Mouse (Mus musculus): Measurements from ENCODE around the gene Pik3r2. TPM values are rescaled to one million over a fixed set of nuclear protein-coding genes. Genes with fewer than 3 reads are reported as not detected.

Gene Pik3r2
- polyA plus RNA-seq, 1 experiment: 51.5 TPM

DNA sequence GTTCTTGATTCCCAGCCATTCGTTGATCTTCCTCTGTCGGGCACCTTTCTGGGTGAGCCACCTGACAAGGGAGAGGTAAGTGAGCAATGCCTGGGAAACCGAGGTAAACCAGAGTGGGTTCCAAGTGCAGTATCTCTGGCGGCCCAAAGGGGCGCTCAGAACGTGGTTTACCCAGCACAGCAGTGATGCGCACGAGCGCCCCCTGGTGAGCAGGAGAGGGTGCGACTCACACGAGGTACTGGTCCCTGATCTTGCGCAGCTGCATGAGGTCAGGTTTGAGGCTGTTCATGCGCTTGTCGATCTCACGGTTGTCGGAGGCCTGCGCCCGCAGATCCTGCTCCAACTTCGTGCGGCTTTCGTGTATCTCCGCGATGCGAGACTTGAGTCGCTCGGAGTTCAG, 7.2 kb downstream of the Pik3r2 start:
- Histone ChIP-seq H3K4me1 (peaks cover 81% of the 10 kb centered on the region), H3K36me3 (replicated peaks; ENCODE audit: low read length) (peaks cover 74% of the 10 kb centered on the region), H3K9me3 (no peaks in the 10 kb centered on the region), H3K27me3 (replicated peaks) (peaks cover 6% of the 10 kb centered on the region), H3K4me3 (replicated peaks) (peak overlapping the region; percentile 38)
- no peak for TF ChIP-seq GATA1 (IDR thresholded peaks at IDR 0.05; ENCODE audit: borderline replicate concordance, low read length)

DNA sequence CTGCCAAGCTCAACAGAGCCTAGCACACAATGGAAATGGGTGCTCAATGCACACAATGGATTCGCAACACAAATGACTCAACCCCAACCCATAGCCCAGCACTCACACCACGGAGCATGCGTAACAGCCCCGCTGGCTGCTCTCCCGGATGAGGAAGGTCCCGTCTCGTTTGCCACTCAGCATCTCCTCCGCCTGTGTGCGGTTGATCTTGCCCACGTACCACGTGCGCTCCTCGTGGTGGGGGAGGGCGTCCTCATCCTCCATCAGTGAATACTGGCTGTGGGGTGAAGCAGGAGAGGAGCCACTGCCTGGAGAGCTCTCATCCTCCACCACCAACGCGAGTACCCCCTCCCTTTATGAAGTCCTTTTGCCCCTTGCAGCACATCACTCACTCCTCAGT, 7.6 kb downstream of the Pik3r2 start:
- Histone ChIP-seq H3K36me3 (replicated peaks; ENCODE audit: low read length) (peaks cover 74% of the 10 kb centered on the region), H3K4me1 (peaks cover 80% of the 10 kb centered on the region)
- TF ChIP-seq GATA1 (IDR thresholded peaks at IDR 0.05; ENCODE audit: borderline replicate concordance, low read length) (no peak), FLI1 (IDR thresholded peaks at IDR 0.05; ENCODE audit: low read length) (no peak)

DNA sequence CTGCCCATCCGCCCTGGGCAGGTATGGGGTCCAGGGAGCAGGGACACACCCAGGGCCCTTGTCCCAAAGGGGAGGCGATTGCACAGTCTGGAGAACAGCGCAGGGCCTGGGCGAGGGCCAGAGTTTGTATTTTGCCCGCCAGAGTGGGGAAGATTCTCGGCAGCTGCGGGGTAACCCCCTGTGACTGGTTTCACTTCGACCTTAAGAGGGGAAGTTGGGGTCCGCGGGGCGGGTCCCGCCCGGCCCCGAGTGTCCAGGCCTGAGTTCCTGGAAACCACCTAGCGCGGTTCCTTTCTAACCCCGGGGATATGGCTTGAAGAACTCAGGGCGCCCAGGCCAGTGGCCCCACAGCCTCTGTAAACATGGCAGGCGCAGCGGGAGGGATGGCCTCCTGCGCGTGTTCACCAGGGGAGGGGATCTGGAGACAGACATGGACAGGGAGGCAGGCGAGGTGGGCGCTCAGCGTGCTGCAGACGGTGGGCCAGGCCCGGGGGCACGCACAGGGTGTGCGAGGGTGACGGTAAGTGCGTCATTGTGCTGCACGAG, 8.2 kb downstream of the Pik3r2 start:
- H3K4me3 ChIP-seq (replicated peaks): no peak overlapping the region
- peaks cover 6% of the 10 kb centered on the region for H3K27me3 ChIP-seq (replicated peaks)
- peaks cover 82% of the 10 kb centered on the region for H3K4me1 ChIP-seq
- H3K9me3 ChIP-seq: no peaks in the 10 kb centered on the region
- peaks cover 73% of the 10 kb centered on the region for H3K36me3 ChIP-seq (replicated peaks; ENCODE audit: low read length)
- TF ChIP-seq GATA1 (IDR thresholded peaks at IDR 0.05; ENCODE audit: borderline replicate concordance, low read length): no peak
- no peak for TF ChIP-seq FLI1 (IDR thresholded peaks at IDR 0.05; ENCODE audit: low read length)

More for the DNA sequence above, 7.6 kb downstream of the Pik3r2 start:
- Histone ChIP-seq H3K4me3 (replicated peaks) (peak overlapping the region; percentile 29), H3K9me3 (no peaks in the 10 kb centered on the region), H3K27me3 (replicated peaks) (peaks cover 6% of the 10 kb centered on the region)

DNA sequence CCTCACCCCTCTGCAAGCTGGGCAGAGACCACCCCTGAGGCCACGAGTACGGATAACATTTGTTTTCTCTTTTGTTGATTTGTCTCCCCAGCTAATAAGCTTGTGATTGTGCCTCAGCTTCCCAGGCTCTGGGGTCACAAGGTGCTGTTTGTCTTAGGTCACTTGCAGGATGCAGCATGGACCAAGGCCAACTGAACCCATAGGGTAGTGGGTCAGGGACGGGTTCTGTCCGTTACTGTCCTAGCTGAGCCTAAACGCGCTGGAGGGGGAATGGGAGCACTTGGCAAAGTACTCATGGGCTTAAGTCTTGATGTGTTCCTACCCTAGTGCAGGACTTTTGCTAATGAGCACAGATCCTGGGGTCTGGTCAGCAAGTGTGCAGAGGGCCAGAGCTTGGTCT, 9.0 kb downstream of the Pik3r2 start:
- H3K36me3 ChIP-seq (replicated peaks; ENCODE audit: low read length): peaks cover 65% of the 10 kb centered on the region
- no peak for TF ChIP-seq GATA1 (IDR thresholded peaks at IDR 0.05; ENCODE audit: borderline replicate concordance, low read length)
- no peak for TF ChIP-seq FLI1 (IDR thresholded peaks at IDR 0.05; ENCODE audit: low read length)
- peaks cover 6% of the 10 kb centered on the region for H3K27me3 ChIP-seq (replicated peaks)
- H3K4me1 ChIP-seq: peaks cover 84% of the 10 kb centered on the region
- H3K4me3 ChIP-seq (replicated peaks): no peak overlapping the region
- no peaks in the 10 kb centered on the region for H3K9me3 ChIP-seq

DNA sequence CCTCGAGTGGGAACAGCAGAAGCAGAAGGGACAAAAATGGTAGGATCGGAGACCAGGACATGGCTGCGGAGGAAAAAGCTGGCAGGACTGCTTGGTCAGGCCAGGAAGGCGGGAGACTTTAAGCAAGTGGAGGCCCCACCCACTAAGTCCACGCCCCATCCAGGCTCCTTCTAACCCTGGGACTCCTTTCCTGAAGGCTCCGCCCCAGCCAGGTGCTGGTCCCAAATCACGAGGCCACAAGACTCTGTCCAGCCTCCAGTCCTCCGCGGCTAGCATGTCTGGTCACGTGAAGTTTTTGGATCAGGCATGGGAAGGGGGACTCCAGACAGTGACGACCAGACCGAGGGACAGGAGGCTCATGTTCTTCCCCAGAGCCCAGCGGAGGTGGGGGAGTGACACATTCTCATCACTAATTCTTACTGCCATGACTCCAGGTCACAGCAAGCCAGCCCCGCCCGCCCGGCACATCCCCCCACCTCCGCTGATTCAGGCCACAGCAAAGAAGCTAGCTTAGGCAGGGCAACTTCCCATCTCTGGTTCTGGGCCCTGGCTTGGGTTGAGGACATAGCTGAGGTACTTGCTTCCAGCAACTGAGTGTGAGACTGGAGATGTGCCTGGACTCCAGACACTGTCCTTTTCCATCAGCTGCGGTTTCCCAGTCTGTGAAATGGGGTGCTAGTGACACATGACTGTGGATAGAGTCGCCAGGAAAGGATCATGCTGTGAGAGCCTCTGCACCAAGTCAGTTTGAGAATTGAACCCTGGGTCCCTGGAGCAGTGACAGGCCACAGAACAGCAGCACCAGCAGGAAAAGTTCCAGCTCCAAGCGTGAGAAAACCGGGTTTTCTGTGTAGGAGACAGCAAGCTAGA, 9.7 kb downstream of the Pik3r2 start:
- Histone ChIP-seq H3K9me3 (no peaks in the 10 kb centered on the region), H3K4me3 (replicated peaks) (peak overlapping the region; percentile 89), H3K27me3 (replicated peaks) (peaks cover 6% of the 10 kb centered on the region), H3K36me3 (replicated peaks; ENCODE audit: low read length) (peaks cover 59% of the 10 kb centered on the region), H3K4me1 (peaks cover 85% of the 10 kb centered on the region)
- no peak for TF ChIP-seq FLI1 (IDR thresholded peaks at IDR 0.05; ENCODE audit: low read length)
- TF ChIP-seq GATA1 (IDR thresholded peaks at IDR 0.05; ENCODE audit: borderline replicate concordance, low read length): no peak

DNA sequence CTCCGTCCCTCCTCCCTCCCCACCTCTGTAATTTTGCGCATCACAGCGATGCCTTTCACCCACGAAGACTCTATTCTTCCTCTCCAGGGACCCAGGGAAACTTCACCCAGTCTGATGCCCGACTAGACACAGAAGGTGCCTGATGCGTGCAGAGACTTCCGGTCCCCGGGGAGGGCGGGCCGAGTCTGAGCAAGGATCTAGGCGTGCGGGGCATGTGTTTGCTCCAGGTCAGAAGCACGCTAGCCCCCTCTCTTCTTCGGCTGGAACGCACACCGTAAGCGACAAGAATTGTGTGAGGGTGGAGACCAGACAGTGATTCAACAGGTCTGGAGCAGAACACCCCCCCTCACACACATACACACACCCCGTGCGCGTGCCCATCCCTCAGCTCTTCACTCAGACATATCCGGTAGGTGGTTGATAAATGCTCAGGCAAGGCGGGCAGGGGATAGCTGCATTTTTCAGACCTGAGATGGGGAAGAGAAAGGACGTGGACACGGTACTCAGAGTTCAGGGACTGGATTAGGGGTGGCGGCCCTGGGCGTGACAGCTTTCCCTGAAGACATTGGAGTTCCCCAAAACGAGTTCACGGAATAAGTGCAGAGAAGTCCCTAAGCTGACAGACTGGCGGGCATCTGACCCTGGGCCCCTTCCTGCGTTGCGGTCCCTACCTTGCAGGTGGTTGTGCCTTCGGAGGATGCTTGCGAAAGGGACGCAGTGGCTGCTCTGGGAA, 10.5 kb downstream of the Pik3r2 start:
- peak overlapping the region; percentile 89 for H3K4me3 ChIP-seq (replicated peaks)
- H3K9me3 ChIP-seq: no peaks in the 10 kb centered on the region
- peaks cover 51% of the 10 kb centered on the region for H3K36me3 ChIP-seq (replicated peaks; ENCODE audit: low read length)
- peaks cover 85% of the 10 kb centered on the region for H3K4me1 ChIP-seq
- no peak for TF ChIP-seq FLI1 (IDR thresholded peaks at IDR 0.05; ENCODE audit: low read length)
- no peak for TF ChIP-seq GATA1 (IDR thresholded peaks at IDR 0.05; ENCODE audit: borderline replicate concordance, low read length)
- peaks cover 3% of the 10 kb centered on the region for H3K27me3 ChIP-seq (replicated peaks)

DNA sequence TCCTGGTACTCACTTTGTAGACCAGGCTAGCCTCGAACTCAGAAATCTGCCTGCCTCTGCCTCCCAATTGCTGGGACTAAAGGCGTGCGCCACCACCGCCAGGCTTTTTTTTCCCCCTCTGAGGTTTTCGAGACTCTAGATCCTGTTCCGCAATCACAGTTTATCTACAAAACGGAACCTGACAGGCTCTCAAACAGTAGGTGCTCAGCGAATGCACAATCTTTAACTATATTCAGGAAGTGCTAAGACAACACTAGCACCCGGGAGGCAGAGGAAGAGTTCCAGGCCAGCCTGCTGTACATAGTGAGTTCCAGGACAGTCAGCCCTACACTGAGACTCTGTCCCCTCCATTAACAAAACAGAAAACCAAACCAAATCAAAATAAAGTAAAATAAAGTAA, 11.2 kb downstream of the Pik3r2 start:
- H3K4me3 ChIP-seq (replicated peaks): peak overlapping the region; percentile 56
- TF ChIP-seq GATA1 (IDR thresholded peaks at IDR 0.05; ENCODE audit: borderline replicate concordance, low read length): no peak
- H3K4me1 ChIP-seq: peaks cover 83% of the 10 kb centered on the region
- no peaks in the 10 kb centered on the region for H3K9me3 ChIP-seq
- peaks cover 44% of the 10 kb centered on the region for H3K36me3 ChIP-seq (replicated peaks; ENCODE audit: low read length)
- H3K27me3 ChIP-seq (replicated peaks): no peaks in the 10 kb centered on the region

DNA sequence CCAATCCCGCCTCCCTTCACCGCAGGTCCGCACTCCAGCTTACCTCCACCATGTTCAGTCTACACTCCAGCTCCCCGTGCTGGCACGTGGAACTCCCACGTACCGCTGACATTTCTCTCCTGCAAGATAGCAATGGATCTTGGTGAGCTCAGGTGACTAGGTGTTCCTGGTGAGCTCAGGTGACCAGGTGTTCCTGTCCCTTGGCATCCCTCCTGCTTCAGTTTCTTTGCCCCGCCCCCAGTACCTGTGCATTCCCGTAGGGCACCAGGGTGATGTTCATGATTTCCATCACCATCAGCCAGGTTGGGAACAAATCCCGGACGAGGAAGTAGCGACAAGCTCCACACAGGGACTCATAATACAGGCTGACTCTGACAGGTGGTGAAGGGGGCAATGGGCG, 11.8 kb downstream of the Pik3r2 start:
- Histone ChIP-seq H3K27me3 (replicated peaks) (no peaks in the 10 kb centered on the region), H3K4me3 (replicated peaks) (no peak overlapping the region), H3K9me3 (no peaks in the 10 kb centered on the region), H3K36me3 (replicated peaks; ENCODE audit: low read length) (peaks cover 38% of the 10 kb centered on the region), H3K4me1 (peaks cover 85% of the 10 kb centered on the region)
- TF ChIP-seq FLI1 (IDR thresholded peaks at IDR 0.05; ENCODE audit: low read length) (no peak), GATA1 (IDR thresholded peaks at IDR 0.05; ENCODE audit: borderline replicate concordance, low read length) (no peak)

DNA sequence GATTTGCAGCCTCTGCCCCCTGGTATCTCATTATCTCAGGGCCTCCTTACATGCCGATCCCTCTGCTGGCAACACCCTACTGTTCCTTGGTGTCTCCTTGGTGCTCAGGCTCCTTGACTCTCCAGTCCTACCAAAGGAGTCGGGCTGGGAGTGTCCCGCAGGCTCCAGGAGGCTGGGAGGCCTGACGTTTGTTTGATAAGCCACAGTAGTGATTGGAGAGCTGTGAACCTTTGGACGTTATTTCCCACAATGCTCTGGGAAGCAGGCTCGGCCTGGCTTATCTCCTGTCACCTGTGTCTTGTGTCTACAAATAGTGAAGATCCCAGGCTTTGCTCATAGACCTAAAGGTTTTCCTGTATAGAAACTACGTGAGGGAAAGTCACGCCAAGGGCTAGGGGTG, 12.5 kb downstream of the Pik3r2 start:
- peaks cover 37% of the 10 kb centered on the region for H3K36me3 ChIP-seq (replicated peaks; ENCODE audit: low read length)
- H3K27me3 ChIP-seq (replicated peaks): no peaks in the 10 kb centered on the region
- peaks cover 85% of the 10 kb centered on the region for H3K4me1 ChIP-seq
- no peaks in the 10 kb centered on the region for H3K9me3 ChIP-seq
- TF ChIP-seq GATA1 (IDR thresholded peaks at IDR 0.05; ENCODE audit: borderline replicate concordance, low read length): no peak
- H3K4me3 ChIP-seq (replicated peaks): no peak overlapping the region

DNA sequence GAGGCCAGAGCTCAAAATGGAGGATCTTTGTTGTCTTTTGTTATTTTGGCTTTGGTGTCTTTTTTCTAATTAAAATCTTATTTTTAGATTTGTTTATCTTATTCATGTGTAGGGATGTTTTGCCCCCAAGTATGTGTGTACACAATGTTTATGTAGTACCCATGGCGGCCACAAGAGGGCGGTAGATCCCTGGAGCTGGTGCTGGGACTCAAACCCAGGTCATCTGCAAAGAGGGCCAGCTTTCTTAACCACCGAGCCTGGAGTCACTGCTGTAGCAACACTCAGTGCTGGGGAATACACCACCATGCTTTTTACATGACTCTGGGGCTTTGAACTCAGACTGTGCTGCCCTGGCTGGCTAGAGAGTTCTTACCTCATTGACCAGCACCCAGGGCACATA, 13.2 kb downstream of the Pik3r2 start:
- H3K4me3 ChIP-seq (replicated peaks): no peak overlapping the region
- peaks cover 37% of the 10 kb centered on the region for H3K36me3 ChIP-seq (replicated peaks; ENCODE audit: low read length)
- TF ChIP-seq FLI1 (IDR thresholded peaks at IDR 0.05; ENCODE audit: low read length) (no peak), GATA1 (IDR thresholded peaks at IDR 0.05; ENCODE audit: borderline replicate concordance, low read length) (no peak)
- H3K27me3 ChIP-seq (replicated peaks): no peaks in the 10 kb centered on the region
- H3K4me1 ChIP-seq: peaks cover 85% of the 10 kb centered on the region
- no peaks in the 10 kb centered on the region for H3K9me3 ChIP-seq
